Mouse (Mus musculus) neural tube, embryonic 15.5 days (tissue): ENCODE data around the gene Il20rb. TPM values are rescaled to one million over a fixed set of nuclear protein-coding genes. Genes with fewer than 3 reads are reported as not detected.

Source experiments
- ATAC-seq: fragments of 200-750 bp; cut with Nextera tagmentation; 2 replicates; pipeline ENCODE4 v1.8.0; 2017; ENCODE audit warnings: mild to moderate bottlenecking, moderate TSS enrichment, moderate library complexity; ENCODE audit not compliant: low FRiP score
- H3K27ac ChIP-seq: fragments of 300-500 bp; sonication (generic); replicated peaks from 2 replicates; pipeline ENCODE4 v1.5.1; 2015; ENCODE audit warnings: mild to moderate bottlenecking, inconsistent platforms
- H3K27me3 ChIP-seq: fragments of 300-500 bp; sonication (generic); replicated peaks from 2 replicates; pipeline ENCODE4 v1.6.1; 2015; ENCODE audit warnings: inconsistent platforms
- H3K36me3 ChIP-seq: fragments of 300-500 bp; sonication (generic); 2 replicates; pipeline ENCODE4 v1.6.1; 2015; ENCODE audit warnings: inconsistent platforms
- H3K4me1 ChIP-seq: fragments of 300-500 bp; sonication (generic); 2 replicates; pipeline ENCODE4 v1.6.1; 2015; ENCODE audit warnings: inconsistent platforms
- H3K4me2 ChIP-seq: fragments of 300-500 bp; sonication (generic); 2 replicates; pipeline ENCODE4 v1.6.1; 2015; ENCODE audit warnings: inconsistent platforms, mild to moderate bottlenecking, moderate library complexity
- H3K4me3 ChIP-seq: fragments of 300-500 bp; sonication (generic); replicated peaks from 2 replicates; pipeline ENCODE4 v1.5.1; 2015; ENCODE audit warnings: mild to moderate bottlenecking, inconsistent platforms
- H3K9ac ChIP-seq: fragments of 300-500 bp; sonication (generic); replicated peaks from 2 replicates; pipeline ENCODE4 v1.6.1; 2015; ENCODE audit warnings: mild to moderate bottlenecking, inconsistent platforms
- H3K9me3 ChIP-seq: fragments of 300-500 bp; sonication (generic); replicated peaks from 2 replicates; pipeline ENCODE4 v1.6.1; 2016; ENCODE audit warnings: inconsistent platforms
- WGBS: fragments of 180-500 bp; shearing (Covaris S2); methylation state at CpG from one replicate; pipeline ENCODE4 v1.1.7; 2015; ENCODE audit warnings: mixed read lengths; 5-methylcytosine and 5-hydroxymethylcytosine counted together
- polyA plus RNA-seq: library from polyadenylated mRNA; unstranded; fragments of >200 nt; fragmentation: Nextera tagmentation; extraction: Ambion mirVana; gene quantifications from 2 replicates; pipeline ENCODE4 v1.2.1, GENCODE M21; 2015

The Il20rb gene
- polyA plus RNA-seq, 1 experiment from 2014 or later = 0.52 TPM

GRCm38 (mm10) chr9:100453944-100454663, 32.5 kb downstream of the Il20rb start:
- Histone ChIP-seq H3K4me2 (peak overlapping the region; percentile 66), H3K27me3 (no peaks in the 10 kb centered on the region), H3K4me3 (peak overlapping the region; percentile 38), H3K9me3 (no peaks in the 10 kb centered on the region), H3K36me3 (no peaks in the 10 kb centered on the region), H3K4me1 (peaks cover 8% of the 10 kb centered on the region), H3K27ac (no peak overlapping the region), H3K9ac (peak overlapping the region; percentile 30)
- peak; percentile 24; the same call in 1 of the 2 replicates for ATAC-seq
- WGBS = 7% methylated on average over 24 of the region's 25 CpGs

DNA sequence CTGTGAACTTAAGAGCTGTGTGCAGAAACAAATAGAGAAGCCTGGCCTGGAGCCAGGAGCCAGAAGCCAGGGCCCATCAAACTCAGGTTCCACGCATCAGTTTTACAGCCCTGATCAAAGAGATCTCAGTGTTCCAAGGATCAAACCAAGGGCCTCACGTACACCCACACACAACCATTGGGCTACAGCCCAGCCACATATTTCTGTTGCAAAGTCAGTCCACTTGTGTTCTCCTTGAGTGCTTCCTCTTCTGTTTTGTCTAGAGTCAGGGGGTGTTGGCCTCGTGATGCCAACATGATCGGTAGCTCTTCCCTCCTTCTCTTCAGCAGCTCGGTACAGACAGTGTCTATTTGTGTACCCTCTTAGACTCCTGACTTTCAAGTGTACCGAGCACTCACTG, 34.2 kb downstream of the Il20rb start:
- H3K9me3 ChIP-seq = no peaks in the 10 kb centered on the region
- peaks cover 8% of the 10 kb centered on the region for H3K4me1 ChIP-seq
- H3K36me3 ChIP-seq = no peaks in the 10 kb centered on the region
- no peak overlapping the region for H3K4me2 ChIP-seq
- 0 out of 2 replicates have a peak, but pooled peaks cover 1% of the 10 kb centered on the region for H3K27me3 ChIP-seq
- WGBS = 63% methylated on average over 6 of the region's 6 CpGs
- no peak overlapping the region for H3K27ac ChIP-seq
- no peak overlapping the region for H3K9ac ChIP-seq
- no peak overlapping the region for H3K4me3 ChIP-seq
- ATAC-seq = no peak

DNA sequence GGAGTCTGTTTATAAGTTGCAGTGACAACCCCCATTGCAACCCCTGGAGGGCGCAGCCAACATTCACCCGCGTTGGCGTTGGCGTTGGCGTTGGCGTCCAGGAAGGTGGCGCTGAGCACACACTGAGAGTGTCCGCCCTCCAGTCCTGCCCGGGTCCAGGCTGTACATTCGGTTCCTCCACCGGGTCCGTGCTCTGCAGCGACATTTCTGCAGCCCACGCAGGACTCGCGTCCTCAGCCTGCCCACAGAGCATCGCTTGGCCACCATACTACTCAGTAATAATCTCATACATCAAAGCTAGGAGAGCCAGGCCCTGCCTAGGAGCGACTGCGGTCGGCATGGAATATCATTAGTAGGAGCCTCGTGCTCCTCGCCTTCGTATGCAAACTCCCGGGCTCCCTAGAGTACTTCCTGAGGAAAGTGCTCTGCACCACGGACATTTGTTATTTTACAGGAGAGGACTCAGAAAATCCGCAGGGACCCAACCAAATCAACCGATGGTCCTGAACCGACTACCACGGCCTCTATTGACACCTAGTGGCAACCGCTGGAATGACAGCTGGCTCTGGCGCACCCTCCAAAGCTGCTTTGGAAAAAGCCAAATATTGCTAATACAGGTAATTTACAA, 40.4 kb downstream of the Il20rb start:
- H3K4me1 ChIP-seq = peaks cover 9% of the 10 kb centered on the region; the same call in 1 of the 2 replicates
- H3K27ac ChIP-seq = peak overlapping the region; percentile 79
- H3K4me2 ChIP-seq = peak overlapping the region; percentile 88
- no peaks in the 10 kb centered on the region for H3K9me3 ChIP-seq
- no peaks in the 10 kb centered on the region for H3K36me3 ChIP-seq
- peak; percentile 93 for ATAC-seq
- H3K4me3 ChIP-seq = peak overlapping the region; percentile 53
- peak overlapping the region; percentile 48 for H3K9ac ChIP-seq
- 0 out of 2 replicates have a peak, but pooled peaks cover 3% of the 10 kb centered on the region for H3K27me3 ChIP-seq
- under 1% methylated on average over 32 of the region's 32 CpGs for WGBS

GRCm38 (mm10) chr9:100440111-100440790, 46.3 kb downstream of the Il20rb start:
- H3K4me1 ChIP-seq = peaks cover 9% of the 10 kb centered on the region; the same call in 1 of the 2 replicates
- no peak overlapping the region for H3K4me2 ChIP-seq
- H3K36me3 ChIP-seq = no peaks in the 10 kb centered on the region
- ATAC-seq = peak; percentile 45; the same call in 1 of the 2 replicates
- peak overlapping the region; percentile 4 for H3K27ac ChIP-seq
- no peaks in the 10 kb centered on the region for H3K27me3 ChIP-seq
- H3K9me3 ChIP-seq = no peaks in the 10 kb centered on the region
- no peak overlapping the region for H3K9ac ChIP-seq
- no peak overlapping the region for H3K4me3 ChIP-seq
- 55% methylated on average over 9 of the region's 9 CpGs for WGBS

DNA sequence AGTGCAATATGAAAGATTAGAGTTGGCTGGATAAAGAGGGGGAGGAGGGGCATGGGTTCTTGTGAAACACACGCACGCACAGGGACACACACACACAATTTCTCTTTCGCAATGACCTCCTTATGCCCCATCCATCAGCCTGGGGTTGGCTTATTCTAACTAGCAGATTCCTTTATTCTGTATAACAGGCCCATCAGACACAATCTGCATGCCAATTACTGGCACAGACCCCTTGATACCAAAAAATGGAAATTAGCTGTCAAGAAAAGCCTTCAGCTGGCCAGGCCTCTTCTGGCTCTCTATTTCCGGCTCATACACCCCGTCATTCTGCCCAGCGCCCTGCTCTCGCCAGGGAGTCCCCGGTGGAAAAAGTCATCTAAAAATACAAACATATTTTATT, 47.1 kb downstream of the Il20rb start:
- Histone ChIP-seq H3K4me1 (peaks cover 9% of the 10 kb centered on the region; the same call in 1 of the 2 replicates), H3K9me3 (no peaks in the 10 kb centered on the region), H3K36me3 (no peaks in the 10 kb centered on the region), H3K4me3 (no peak overlapping the region), H3K4me2 (no peak overlapping the region), H3K27me3 (no peaks in the 10 kb centered on the region), H3K27ac (peak overlapping the region; percentile 4), H3K9ac (no peak overlapping the region)
- ATAC-seq = no peak
- 36% methylated on average over 8 of the region's 8 CpGs for WGBS

DNA sequence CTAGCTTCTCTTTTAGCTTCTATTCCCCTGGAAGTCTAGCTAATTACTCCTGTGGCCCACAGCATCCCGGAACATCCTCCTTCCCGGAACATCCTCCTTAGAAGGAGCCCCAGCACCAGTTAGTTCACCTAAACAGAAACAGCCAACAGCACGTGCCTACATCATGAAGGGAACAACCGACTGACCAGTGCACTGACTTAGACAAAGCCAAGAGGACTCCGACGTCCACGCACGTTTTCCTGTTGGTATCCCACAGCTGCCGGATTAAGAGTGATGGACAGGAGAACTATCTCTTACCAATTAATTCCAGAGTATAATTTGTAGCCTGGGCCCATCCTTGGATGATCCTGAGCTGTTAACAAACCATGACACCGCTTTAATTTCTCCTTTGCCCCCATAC, 47.6 kb downstream of the Il20rb start:
- Histone ChIP-seq H3K9me3 (no peaks in the 10 kb centered on the region), H3K27ac (no peak overlapping the region), H3K27me3 (no peaks in the 10 kb centered on the region), H3K4me2 (no peak overlapping the region), H3K4me1 (peaks cover 9% of the 10 kb centered on the region; the same call in 1 of the 2 replicates), H3K36me3 (no peaks in the 10 kb centered on the region), H3K9ac (no peak overlapping the region), H3K4me3 (no peak overlapping the region)
- ATAC-seq = no peak
- 63% methylated on average over 10 of the region's 10 CpGs for WGBS

- Histone ChIP-seq H3K27ac (no peak overlapping the region), H3K9ac (no peak overlapping the region), H3K4me1 (peaks cover 9% of the 10 kb centered on the region; the same call in 1 of the 2 replicates), H3K9me3 (no peaks in the 10 kb centered on the region), H3K4me3 (no peak overlapping the region), H3K27me3 (no peaks in the 10 kb centered on the region), H3K36me3 (no peaks in the 10 kb centered on the region), H3K4me2 (no peak overlapping the region)
- 83% methylated on average over 8 of the region's 8 CpGs for WGBS
- no peak for ATAC-seq
Measured at GRCm38 (mm10) chr9:100436865-100437595, 49.6 kb downstream of the Il20rb start.

GRCm38 (mm10) chr9:100431355-100431754, 55.2 kb downstream of the Il20rb start:
- Histone ChIP-seq H3K4me1 (no peaks in the 10 kb centered on the region), H3K27me3 (no peaks in the 10 kb centered on the region), H3K9me3 (no peaks in the 10 kb centered on the region), H3K27ac (no peak overlapping the region), H3K4me3 (no peak overlapping the region), H3K9ac (no peak overlapping the region), H3K4me2 (no peak overlapping the region), H3K36me3 (no peaks in the 10 kb centered on the region)
- no peak for ATAC-seq
- 77% methylated on average over 2 of the region's 2 CpGs for WGBS

- H3K4me1 ChIP-seq = no peaks in the 10 kb centered on the region
- H3K4me3 ChIP-seq = no peak overlapping the region
- H3K27me3 ChIP-seq = no peaks in the 10 kb centered on the region
- H3K9ac ChIP-seq = no peak overlapping the region
- no peak overlapping the region for H3K4me2 ChIP-seq
- no peak overlapping the region for H3K27ac ChIP-seq
- WGBS = 86% methylated on average over 2 of the region's 2 CpGs
- no peak for ATAC-seq
- no peaks in the 10 kb centered on the region for H3K9me3 ChIP-seq
- no peaks in the 10 kb centered on the region for H3K36me3 ChIP-seq
Measured at GRCm38 (mm10) chr9:100430911-100431310, 55.7 kb downstream of the Il20rb start.

DNA sequence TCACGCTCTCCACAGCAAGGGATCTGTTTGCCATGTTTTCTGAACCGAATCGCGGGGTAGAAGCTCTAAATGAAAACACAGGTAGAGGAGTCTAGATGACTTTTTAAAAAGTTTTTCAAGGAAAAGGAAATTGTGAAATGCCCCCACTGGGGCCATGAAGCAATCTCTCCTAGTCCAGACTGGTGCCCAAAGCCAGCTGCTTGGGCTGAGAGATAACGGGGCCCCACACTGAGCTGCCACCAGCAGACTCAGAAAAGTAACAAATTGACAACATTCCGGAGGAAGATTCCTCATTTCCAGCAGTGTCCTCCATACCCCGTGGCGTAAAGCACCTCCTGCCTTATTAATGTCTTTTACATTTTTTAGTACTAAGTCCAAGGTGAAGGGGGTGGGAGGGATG, 66.9 kb downstream of the Il20rb start:
- no peak for ATAC-seq
- Histone ChIP-seq H3K4me3 (no peak overlapping the region), H3K27ac (no peak overlapping the region), H3K36me3 (no peaks in the 10 kb centered on the region), H3K9ac (no peak overlapping the region), H3K27me3 (no peaks in the 10 kb centered on the region), H3K4me1 (0 out of 2 replicates have a peak, but pooled peaks cover 8% of the 10 kb centered on the region), H3K4me2 (no peak overlapping the region), H3K9me3 (no peaks in the 10 kb centered on the region)
- WGBS = 79% methylated on average over 8 of the region's 8 CpGs

GRCm38 (mm10) chr9:100419103-100419502, 67.5 kb downstream of the Il20rb start:
- Histone ChIP-seq H3K9ac (no peak overlapping the region), H3K9me3 (no peaks in the 10 kb centered on the region), H3K4me1 (0 out of 2 replicates have a peak, but pooled peaks cover 8% of the 10 kb centered on the region), H3K27me3 (no peaks in the 10 kb centered on the region), H3K27ac (no peak overlapping the region), H3K4me3 (no peak overlapping the region), H3K36me3 (no peaks in the 10 kb centered on the region), H3K4me2 (no peak overlapping the region)
- ATAC-seq = no peak
- 87% methylated on average over 8 of the region's 8 CpGs for WGBS
